Mouse (Mus musculus) spleen, adult 2 months (tissue): Measurements from ENCODE around the gene Smarca4.

Source experiments
- CTCF ChIP-seq: fragments of 200-500 bp; IDR thresholded peaks from 2 replicates; pipeline ENCODE4 v1.5.1; 2011; ENCODE audit warnings: mild to moderate bottlenecking, inconsistent platforms; ENCODE audit not compliant: insufficient read depth, insufficient read length, insufficient replicate concordance; ENCODE audit errors: extremely low read depth
- POLR2A ChIP-seq: fragments of 200-500 bp; IDR thresholded peaks from 2 replicates; pipeline ENCODE4 v1.6.1; 2011; ENCODE audit warnings: low read depth, low read length, inconsistent platforms

GRCm38 (mm10) chr9:21601722-21602399 lies 14.1 kb upstream of the Smarca4 start:
- TF ChIP-seq CTCF = peak; percentile 67; the same call in 1 of the 2 replicates
- no peak for TF ChIP-seq POLR2A
